Mouse (Mus musculus): Measurements from ENCODE around the gene Hspa1a. TPM values are rescaled to one million over a fixed set of nuclear protein-coding genes. Genes with fewer than 3 reads are reported as not detected.

Hspa1a gene
- polyA plus RNA-seq, 1 experiment = 1.9 TPM

- Histone ChIP-seq H3K27me3 (ENCODE audit: control insufficient read depth, insufficient read depth, low read length, poor library complexity, severe bottlenecking) (no peaks in the 10 kb centered on the region), H3K9me3 (replicated peaks; ENCODE audit: control insufficient read depth, insufficient read depth, low read length, poor library complexity, severe bottlenecking) (no peaks in the 10 kb centered on the region), H3K4me1 (ENCODE audit: control insufficient read depth, insufficient read depth, low read length) (no peaks in the 10 kb centered on the region), H3K9ac (ENCODE audit: low read depth, poor library complexity, severe bottlenecking) (no peak overlapping the region), H3K27ac (ENCODE audit: insufficient read depth, low read length) (no peak overlapping the region), H3K4me3 (ENCODE audit: low read depth, low read length) (no peak overlapping the region), H3K36me3 (ENCODE audit: control insufficient read depth, insufficient read depth, low read length, poor library complexity, severe bottlenecking) (peaks cover 22% of the 10 kb centered on the region)
- TF ChIP-seq POLR2A (IDR thresholded peaks at IDR 0.05; ENCODE audit: insufficient read depth, low read length) = no peak
These were observed 25.3 kb downstream of the Hspa1a start for GRCm38 (mm10) chr17:34946486-34947140.

GRCm38 (mm10) chr17:34944362-34944761, 27.6 kb downstream of the Hspa1a start:
- Histone ChIP-seq H3K27me3 (ENCODE audit: control insufficient read depth, insufficient read depth, low read length, poor library complexity, severe bottlenecking) (no peaks in the 10 kb centered on the region), H3K9ac (ENCODE audit: low read depth, poor library complexity, severe bottlenecking) (no peak overlapping the region), H3K4me3 (ENCODE audit: low read depth, low read length) (no peak overlapping the region), H3K36me3 (ENCODE audit: control insufficient read depth, insufficient read depth, low read length, poor library complexity, severe bottlenecking) (peaks cover under 1% of the 10 kb centered on the region; the same call in 1 of the 2 replicates), H3K27ac (ENCODE audit: insufficient read depth, low read length) (no peak overlapping the region), H3K4me1 (ENCODE audit: control insufficient read depth, insufficient read depth, low read length) (no peaks in the 10 kb centered on the region), H3K9me3 (replicated peaks; ENCODE audit: control insufficient read depth, insufficient read depth, low read length, poor library complexity, severe bottlenecking) (no peaks in the 10 kb centered on the region)
- TF ChIP-seq CTCF (IDR thresholded peaks at IDR 0.05; ENCODE audit: low read depth, low read length) (no peak), POLR2A (IDR thresholded peaks at IDR 0.05; ENCODE audit: insufficient read depth, low read length) (no peak), EP300 (IDR thresholded peaks at IDR 0.05; ENCODE audit: insufficient read depth, low read depth, low read length) (no peak)

- Histone ChIP-seq H3K9me3 (replicated peaks; ENCODE audit: control insufficient read depth, insufficient read depth, low read length, poor library complexity, severe bottlenecking) (no peaks in the 10 kb centered on the region), H3K36me3 (ENCODE audit: control insufficient read depth, insufficient read depth, low read length, poor library complexity, severe bottlenecking) (no peaks in the 10 kb centered on the region), H3K4me3 (ENCODE audit: low read depth, low read length) (no peak overlapping the region), H3K27ac (ENCODE audit: insufficient read depth, low read length) (no peak overlapping the region), H3K4me1 (ENCODE audit: control insufficient read depth, insufficient read depth, low read length) (no peaks in the 10 kb centered on the region), H3K9ac (ENCODE audit: low read depth, poor library complexity, severe bottlenecking) (no peak overlapping the region), H3K27me3 (ENCODE audit: control insufficient read depth, insufficient read depth, low read length, poor library complexity, severe bottlenecking) (no peaks in the 10 kb centered on the region)
- TF ChIP-seq POLR2A (IDR thresholded peaks at IDR 0.05; ENCODE audit: insufficient read depth, low read length) (no peak), EP300 (IDR thresholded peaks at IDR 0.05; ENCODE audit: insufficient read depth, low read depth, low read length) (no peak), CTCF (IDR thresholded peaks at IDR 0.05; ENCODE audit: low read depth, low read length) (no peak)
These were observed 28.7 kb downstream of the Hspa1a start for GRCm38 (mm10) chr17:34943128-34943815.

GRCm38 (mm10) chr17:34941344-34942041, 30.5 kb downstream of the Hspa1a start:
- H3K36me3 ChIP-seq (ENCODE audit: control insufficient read depth, insufficient read depth, low read length, poor library complexity, severe bottlenecking) = no peaks in the 10 kb centered on the region
- TF ChIP-seq EP300 (IDR thresholded peaks at IDR 0.05; ENCODE audit: insufficient read depth, low read depth, low read length) (no peak), POLR2A (IDR thresholded peaks at IDR 0.05; ENCODE audit: insufficient read depth, low read length) (no peak), CTCF (IDR thresholded peaks at IDR 0.05; ENCODE audit: low read depth, low read length) (no peak)
- no peaks in the 10 kb centered on the region for H3K9me3 ChIP-seq (replicated peaks; ENCODE audit: control insufficient read depth, insufficient read depth, low read length, poor library complexity, severe bottlenecking)
- H3K4me1 ChIP-seq (ENCODE audit: control insufficient read depth, insufficient read depth, low read length) = no peaks in the 10 kb centered on the region
- peak overlapping the region; percentile 0; the same call in 1 of the 2 replicates for H3K27ac ChIP-seq (ENCODE audit: insufficient read depth, low read length)
- H3K9ac ChIP-seq (ENCODE audit: low read depth, poor library complexity, severe bottlenecking) = peak overlapping the region; percentile 10
- no peaks in the 10 kb centered on the region for H3K27me3 ChIP-seq (ENCODE audit: control insufficient read depth, insufficient read depth, low read length, poor library complexity, severe bottlenecking)
- peak overlapping the region; percentile 42 for H3K4me3 ChIP-seq (ENCODE audit: low read depth, low read length)

GRCm38 (mm10) chr17:34937960-34938505, 33.9 kb downstream of the Hspa1a start:
- no peak for TF ChIP-seq POLR2A (IDR thresholded peaks at IDR 0.05; ENCODE audit: insufficient read depth, low read length)
- no peak for TF ChIP-seq EP300 (IDR thresholded peaks at IDR 0.05; ENCODE audit: insufficient read depth, low read depth, low read length)
- no peak for TF ChIP-seq CTCF (IDR thresholded peaks at IDR 0.05; ENCODE audit: low read depth, low read length)
- Histone ChIP-seq H3K36me3 (ENCODE audit: control insufficient read depth, insufficient read depth, low read length, poor library complexity, severe bottlenecking) (no peaks in the 10 kb centered on the region), H3K4me1 (ENCODE audit: control insufficient read depth, insufficient read depth, low read length) (peaks cover 2% of the 10 kb centered on the region), H3K4me3 (ENCODE audit: low read depth, low read length) (no peak overlapping the region), H3K9me3 (replicated peaks; ENCODE audit: control insufficient read depth, insufficient read depth, low read length, poor library complexity, severe bottlenecking) (no peaks in the 10 kb centered on the region), H3K9ac (ENCODE audit: low read depth, poor library complexity, severe bottlenecking) (no peak overlapping the region), H3K27ac (ENCODE audit: insufficient read depth, low read length) (no peak overlapping the region), H3K27me3 (ENCODE audit: control insufficient read depth, insufficient read depth, low read length, poor library complexity, severe bottlenecking) (no peaks in the 10 kb centered on the region)

Measured in ES-Bruce4 (cell line).